Mouse (Mus musculus) megakaryocyte-erythroid progenitor cell, adult 5-6 weeks (primary cell): ENCODE measurements around the gene Adprm. TPM values are rescaled to one million over a fixed set of nuclear protein-coding genes. Genes with fewer than 3 reads are reported as not detected.
A peak's percentile ranks its signal among the peaks of the same experiment; 100 is the strongest.
"Not testable (repeated sequence)": the region's sequence is repeated elsewhere in the genome, so short reads cannot be mapped to it uniquely, and the experiment has no call there.

Experiments used
- ATAC-seq: replicated peaks from 2 replicates; pipeline ENCODE4 v1.8.0; 2016; ENCODE audit warnings: mild to moderate bottlenecking, inconsistent platforms; ENCODE audit not compliant: severe bottlenecking, poor library complexity, low FRiP score, low TSS enrichment
- total RNA-seq, 2 experiments: library from RNA; stranded (forward) in 1 of 2; stranded (reverse) in 1 of 2; fragments of 200-1000, 215-1000 nt in 1 of 2; fragments of >200 nt in 1 of 2; fragmentation: Nextera tagmentation in 1 of 2; gene quantifications; 2 replicates each; pipeline ENCODE4 v1.2.3; 2014 to 2017

The Adprm gene
- 11.0 and 25.4 TPM in 2 replicates for total RNA-seq (2014; fragmentation: Nextera tagmentation)
- 12.7 and 17.2 TPM in 2 replicates for total RNA-seq (2017)

- peak; percentile 99 for ATAC-seq
Observed at GRCm38 (mm10) chr11:67052321-67052952, at the start of gene Adprm, which contains the start of gene Sco1. Adprm (minus strand) TSS chr11:67052594. Sco1 (plus strand) TSS chr11:67052670.

- peak; percentile 85; the same call in 1 of the 2 replicates for ATAC-seq
Observed at GRCm38 (mm10) chr11:67101713-67102112, 49.3 kb upstream of the Adprm start.

GRCm38 (mm10) chr11:67100169-67100568 lies 47.8 kb upstream of the Adprm start:
- peak; percentile 72; the same call in 1 of the 2 replicates for ATAC-seq

GRCm38 (mm10) chr11:67099241-67099640 lies 46.8 kb upstream of the Adprm start:
- ATAC-seq, result no peak

GRCm38 (mm10) chr11:67098427-67098826 lies 46.0 kb upstream of the Adprm start:
- ATAC-seq, result no peak

- no peak for ATAC-seq
Observed at GRCm38 (mm10) chr11:67097709-67098108, 45.3 kb upstream of the Adprm start.

GRCm38 (mm10) chr11:67094470-67094869 lies 42.1 kb upstream of the Adprm start:
- no peak for ATAC-seq

GRCm38 (mm10) chr11:67093652-67094051 lies 41.3 kb upstream of the Adprm start:
- ATAC-seq, result no peak

GRCm38 (mm10) chr11:67093201-67093600 lies 40.8 kb upstream of the Adprm start:
- ATAC-seq, result no peak

GRCm38 (mm10) chr11:67092354-67092753 lies 40.0 kb upstream of the Adprm start:
- ATAC-seq, result not testable (repeated sequence)

- no peak for ATAC-seq
Observed at GRCm38 (mm10) chr11:67087225-67087624, 34.8 kb upstream of the Adprm start.

GRCm38 (mm10) chr11:67086467-67087164 lies 34.2 kb upstream of the Adprm start:
- no peak for ATAC-seq

- peak; percentile 90 for ATAC-seq
Observed at GRCm38 (mm10) chr11:67085489-67085888, 33.1 kb upstream of the Adprm start.

- no peak for ATAC-seq
Observed at GRCm38 (mm10) chr11:67083712-67084340, 31.4 kb upstream of the Adprm start.

GRCm38 (mm10) chr11:67083239-67083638 lies 30.8 kb upstream of the Adprm start:
- ATAC-seq, result no peak

- ATAC-seq, result no peak
Observed at GRCm38 (mm10) chr11:67082793-67083192, 30.4 kb upstream of the Adprm start.

GRCm38 (mm10) chr11:67082188-67082587 lies 29.8 kb upstream of the Adprm start:
- ATAC-seq, result no peak

- peak; percentile 42; the same call in 1 of the 2 replicates for ATAC-seq
Observed at GRCm38 (mm10) chr11:67081125-67081649, 28.8 kb upstream of the Adprm start.

- peak; percentile 82 for ATAC-seq
Observed at GRCm38 (mm10) chr11:67080168-67080567, 27.8 kb upstream of the Adprm start.

- no peak for ATAC-seq
Observed at GRCm38 (mm10) chr11:67079740-67080139, 27.3 kb upstream of the Adprm start.
